Mouse (Mus musculus) limb, embryonic 13.5 days (tissue): ENCODE results near the gene Chpf. TPM values are rescaled to one million over a fixed set of nuclear protein-coding genes. Genes with fewer than 3 reads are reported as not detected.

Experiments
- ATAC-seq: fragments of 200-750 bp; cut with Nextera tagmentation; 2 replicates; pipeline ENCODE4 v1.8.0; 2017; ENCODE audit warnings: low read depth, moderate number of reproducible peaks, moderate TSS enrichment; ENCODE audit not compliant: low FRiP score
- H3K27ac ChIP-seq: fragments of 300-500 bp; sonication (generic); 2 replicates; pipeline ENCODE4 v1.5.1; 2015; ENCODE audit warnings: inconsistent platforms, mild to moderate bottlenecking, moderate library complexity
- H3K27me3 ChIP-seq: fragments of 300-500 bp; sonication (generic); 2 replicates; pipeline ENCODE4 v1.6.1; 2015; ENCODE audit warnings: mild to moderate bottlenecking, inconsistent platforms
- H3K36me3 ChIP-seq: fragments of 300-500 bp; sonication (generic); 2 replicates; pipeline ENCODE4 v1.6.1; 2015; ENCODE audit warnings: inconsistent platforms, mild to moderate bottlenecking, moderate library complexity
- H3K4me1 ChIP-seq: fragments of 300-500 bp; sonication (generic); 2 replicates; pipeline ENCODE4 v1.6.1; 2015; ENCODE audit warnings: inconsistent platforms
- H3K4me2 ChIP-seq: fragments of 300-500 bp; sonication (generic); replicated peaks from 2 replicates; pipeline ENCODE4 v1.6.1; 2015; ENCODE audit warnings: inconsistent platforms, mild to moderate bottlenecking, moderate library complexity
- H3K4me3 ChIP-seq: fragments of 300-500 bp; sonication (generic); 2 replicates; pipeline ENCODE4 v1.5.1; 2015; ENCODE audit warnings: moderate library complexity, mild to moderate bottlenecking, inconsistent platforms
- H3K9ac ChIP-seq: fragments of 300-500 bp; sonication (generic); 2 replicates; pipeline ENCODE4 v1.6.1; 2015; ENCODE audit warnings: mild to moderate bottlenecking, inconsistent platforms
- H3K9me3 ChIP-seq: fragments of 300-500 bp; sonication (generic); 2 replicates; pipeline ENCODE4 v1.6.1; 2016; ENCODE audit warnings: inconsistent platforms
- WGBS: fragments of 180-500 bp; shearing (Covaris S2); methylation state at CpG from one replicate; pipeline ENCODE4 v1.1.7; 2015; 5-methylcytosine and 5-hydroxymethylcytosine counted together
- polyA plus RNA-seq: library from polyadenylated mRNA; unstranded; fragments of >200 nt; fragmentation: Nextera tagmentation; extraction: Ambion mirVana; gene quantifications from 2 replicates; pipeline ENCODE4 v1.2.1, GENCODE M21; 2015

Chpf gene
- polyA plus RNA-seq: 37.5 and 37.7 TPM in 2 replicates

DNA sequence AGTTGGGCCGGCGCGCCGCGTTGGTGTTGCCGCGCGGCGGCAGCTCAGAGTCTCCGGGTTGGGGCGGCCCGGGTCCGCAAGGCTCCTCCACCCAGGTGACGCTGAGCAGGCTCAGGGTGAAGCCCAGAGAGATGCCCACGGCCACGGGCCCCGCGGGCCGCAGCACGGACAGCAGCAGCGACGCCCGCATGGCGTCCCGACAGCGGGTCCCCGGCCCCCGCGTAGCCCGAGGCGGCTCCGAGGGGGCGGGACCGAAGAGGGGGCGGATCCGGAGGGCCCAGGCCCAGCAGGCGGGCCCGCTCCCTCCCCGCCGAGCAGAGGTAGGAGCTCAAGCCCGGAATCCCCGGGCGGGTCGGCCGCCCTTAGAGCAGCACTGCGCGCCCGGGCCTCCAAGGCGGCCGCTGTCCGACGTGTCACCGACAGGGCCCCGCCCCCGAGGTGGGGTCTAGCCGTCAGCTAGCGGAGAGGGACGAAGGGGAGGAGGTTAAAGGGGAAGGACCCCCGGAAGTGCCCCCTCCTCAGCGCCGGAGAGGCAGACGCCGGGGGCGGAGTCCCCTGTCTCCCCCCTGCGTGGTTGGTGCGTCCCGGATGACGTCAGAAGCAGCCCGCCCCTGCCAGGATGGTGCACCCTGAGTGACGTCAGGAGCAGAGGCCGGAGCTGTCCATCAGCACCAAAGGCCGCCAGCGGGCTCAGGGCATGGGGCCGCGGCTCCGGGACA is at the start of gene Chpf, which contains the start of gene Tmem198:
TSS of gene Chpf (minus strand) at position 392 of the 719 bp plus-strand sequence.
TSS of gene Tmem198 (plus strand) at position 617 of the 719 bp plus-strand sequence.
- H3K27me3 ChIP-seq: peaks cover 49% of the 10 kb centered on the region
- ATAC-seq: peak; percentile 91
- peak within 1 kb of the TSS; percentile 63; the same call in 1 of the 2 replicates for H3K27ac ChIP-seq
- H3K4me1 ChIP-seq: peaks cover 32% of the 10 kb centered on the region
- peak within 1 kb of the TSS; percentile 81 for H3K9ac ChIP-seq
- H3K4me2 ChIP-seq: peak within 1 kb of the TSS; percentile 79
- whole genome bisulfite sequencing: under 1% methylated on average over 74 of the region's 76 CpGs
- H3K4me3 ChIP-seq: peak within 1 kb of the TSS; percentile 84
- no peaks in the 10 kb centered on the region for H3K9me3 ChIP-seq
- peaks cover 27% of the 10 kb centered on the region for H3K36me3 ChIP-seq

DNA sequence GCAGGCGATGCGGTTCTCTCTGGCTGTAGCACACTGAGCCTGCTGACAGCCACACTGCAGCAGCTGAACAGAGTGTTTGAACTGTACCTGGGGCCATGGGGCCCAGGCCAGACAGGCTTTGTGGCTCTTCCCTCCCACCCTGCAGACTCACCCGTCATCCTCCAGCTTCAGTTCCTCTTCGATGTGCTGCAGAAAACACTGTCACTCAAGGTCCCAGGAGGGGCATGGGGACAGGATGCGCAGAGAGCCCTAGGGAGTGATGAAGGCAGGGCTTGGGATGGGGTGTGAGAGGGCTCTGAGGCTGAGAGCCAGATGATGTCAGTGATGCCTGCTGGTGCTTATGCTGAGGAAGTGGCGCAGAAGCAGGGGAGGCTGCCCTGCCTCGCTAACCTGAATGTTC is 45.6 kb upstream of the Chpf start:
- H3K9me3 ChIP-seq: no peaks in the 10 kb centered on the region
- H3K4me1 ChIP-seq: peaks cover 14% of the 10 kb centered on the region
- no peaks in the 10 kb centered on the region for H3K27me3 ChIP-seq
- no peak overlapping the region for H3K4me3 ChIP-seq
- no peak overlapping the region for H3K9ac ChIP-seq
- WGBS: 87% methylated on average over 7 of the region's 7 CpGs
- no peak overlapping the region for H3K4me2 ChIP-seq
- H3K36me3 ChIP-seq: peaks cover 52% of the 10 kb centered on the region
- no peak overlapping the region for H3K27ac ChIP-seq
- no peak for ATAC-seq

DNA sequence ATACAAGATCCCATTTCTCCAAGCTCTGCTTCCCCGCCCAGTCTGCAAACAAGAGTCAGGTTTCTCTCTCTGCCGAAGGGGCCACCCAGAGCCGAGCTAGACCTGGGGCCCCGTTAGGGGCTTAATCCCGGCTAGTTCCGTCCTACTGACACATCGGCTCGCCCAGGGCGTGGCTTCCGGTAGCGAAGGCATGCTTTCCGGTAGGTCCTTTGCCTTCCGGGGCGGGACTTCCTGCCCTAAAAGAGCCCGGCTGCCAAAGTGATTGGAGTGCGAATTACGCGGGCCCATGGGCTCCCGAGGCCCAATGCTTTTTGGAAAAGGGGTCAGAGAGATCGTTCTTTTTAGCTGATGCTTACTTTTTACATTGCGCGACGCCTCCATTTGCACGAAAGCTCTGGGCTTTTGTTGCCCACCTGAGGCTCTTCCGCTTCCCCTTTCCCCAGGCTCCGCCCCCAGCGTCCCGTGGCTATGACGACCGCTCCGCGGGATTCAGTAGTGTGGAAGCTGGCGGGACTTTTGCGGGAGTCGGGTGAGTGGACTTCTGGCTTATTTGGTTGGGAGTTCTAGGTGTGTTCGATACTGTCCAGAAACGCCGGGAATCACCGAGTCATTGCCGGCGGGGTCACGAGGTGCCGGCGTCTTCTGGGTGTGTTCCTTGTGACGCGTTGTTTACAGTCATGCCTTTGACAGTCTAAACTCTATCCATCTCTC is 42.4 kb upstream of the Chpf start, which contains the start of gene Stk11ip:
TSS of gene Stk11ip (plus strand) at position 209 of the 711 bp plus-strand sequence.
- Histone ChIP-seq H3K4me1 (peaks cover 26% of the 10 kb centered on the region), H3K36me3 (peaks cover 20% of the 10 kb centered on the region), H3K4me3 (peak within 1 kb of the TSS; percentile 65), H3K27me3 (no peaks in the 10 kb centered on the region), H3K9ac (peak within 1 kb of the TSS; percentile 60), H3K27ac (peak within 1 kb of the TSS; percentile 97), H3K4me2 (peak within 1 kb of the TSS; percentile 72), H3K9me3 (no peaks in the 10 kb centered on the region)
- WGBS: under 1% methylated on average over 46 of the region's 46 CpGs
- peak; percentile 98 for ATAC-seq

DNA sequence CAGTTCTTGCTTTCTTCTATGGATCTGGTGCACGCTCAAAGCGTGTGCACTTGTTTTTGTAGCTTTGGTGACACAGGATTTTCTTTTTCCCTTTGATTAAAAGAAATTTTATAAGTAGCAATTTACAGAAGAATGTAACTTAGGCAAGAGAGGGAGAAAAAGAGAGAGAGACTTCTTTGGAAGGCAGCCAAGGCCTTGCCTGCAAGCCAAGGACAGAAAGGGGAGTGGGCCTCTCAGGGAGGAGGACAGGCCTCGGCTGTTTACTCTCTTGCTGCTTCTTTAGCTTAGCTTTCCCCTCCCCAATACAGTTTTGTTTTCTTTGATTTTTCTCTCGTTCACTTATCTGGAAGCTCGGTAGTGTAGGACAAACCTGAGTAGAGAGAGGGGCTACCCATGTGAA is 40.5 kb upstream of the Chpf start:
- no peaks in the 10 kb centered on the region for H3K9me3 ChIP-seq
- 0 out of 2 replicates have a peak, but pooled peaks cover 1% of the 10 kb centered on the region for H3K36me3 ChIP-seq
- no peak overlapping the region for H3K4me3 ChIP-seq
- peaks cover 26% of the 10 kb centered on the region for H3K4me1 ChIP-seq
- 68% methylated on average over 5 of the region's 5 CpGs for WGBS
- H3K27ac ChIP-seq: peak overlapping the region; percentile 97; the same call in 1 of the 2 replicates
- no peak for ATAC-seq
- no peak overlapping the region for H3K4me2 ChIP-seq
- H3K27me3 ChIP-seq: no peaks in the 10 kb centered on the region
- H3K9ac ChIP-seq: no peak overlapping the region

DNA sequence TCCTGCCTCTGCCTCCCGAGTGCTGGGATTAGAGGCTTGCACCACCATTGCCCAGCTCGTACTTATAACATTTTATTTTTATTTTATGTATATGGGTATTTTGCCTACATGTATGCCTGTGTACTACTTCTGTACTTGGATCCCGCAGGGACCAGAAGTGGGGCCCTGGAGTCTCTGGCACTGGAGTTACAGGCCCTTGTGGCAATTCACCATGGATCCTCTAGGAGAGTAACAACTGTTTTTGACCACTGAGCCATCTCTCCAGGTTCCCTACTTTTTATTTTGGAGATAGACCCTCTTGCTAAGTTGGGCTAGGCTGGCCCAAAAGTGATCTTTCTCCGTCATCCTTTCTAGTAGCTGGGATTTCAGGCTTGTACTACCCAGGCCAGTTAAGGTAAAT is 39.3 kb upstream of the Chpf start:
- ATAC-seq: no peak
- H3K9ac ChIP-seq: no peak overlapping the region
- no peaks in the 10 kb centered on the region for H3K36me3 ChIP-seq
- no peaks in the 10 kb centered on the region for H3K27me3 ChIP-seq
- no peak overlapping the region for H3K4me2 ChIP-seq
- no peaks in the 10 kb centered on the region for H3K9me3 ChIP-seq
- H3K4me1 ChIP-seq: peaks cover 26% of the 10 kb centered on the region
- no peak overlapping the region for H3K4me3 ChIP-seq
- WGBS: 92% methylated on average over 4 of the region's 4 CpGs
- H3K27ac ChIP-seq: no peak overlapping the region; the same call in 1 of the 2 replicates

DNA sequence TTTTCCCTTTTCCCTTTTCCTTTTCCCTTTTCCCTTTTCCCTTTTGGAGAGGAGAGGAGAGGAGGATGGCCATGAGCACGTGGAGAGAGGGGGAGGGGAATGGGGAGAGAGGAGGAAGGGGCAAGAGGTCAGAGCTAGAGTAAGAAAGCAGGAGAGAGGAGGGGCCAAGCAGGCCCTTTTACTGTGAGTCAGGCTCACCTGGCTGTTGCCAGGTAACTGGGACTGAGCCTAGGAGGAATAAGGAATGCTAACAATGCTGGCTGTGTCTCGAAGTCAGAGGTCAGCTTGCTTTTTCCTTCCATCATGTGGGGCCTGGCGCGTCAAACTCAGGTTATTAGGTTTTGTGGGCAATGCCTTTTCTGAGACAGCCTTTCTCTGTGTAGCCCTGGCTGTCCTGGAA is 38.9 kb upstream of the Chpf start:
- Histone ChIP-seq H3K27me3 (no peaks in the 10 kb centered on the region), H3K9me3 (no peaks in the 10 kb centered on the region), H3K4me1 (peaks cover 26% of the 10 kb centered on the region), H3K27ac (no peak overlapping the region; the same call in 1 of the 2 replicates), H3K4me3 (no peak overlapping the region), H3K9ac (no peak overlapping the region), H3K4me2 (no peak overlapping the region), H3K36me3 (no peaks in the 10 kb centered on the region)
- WGBS: 57% methylated on average over 4 of the region's 4 CpGs
- no peak for ATAC-seq

DNA sequence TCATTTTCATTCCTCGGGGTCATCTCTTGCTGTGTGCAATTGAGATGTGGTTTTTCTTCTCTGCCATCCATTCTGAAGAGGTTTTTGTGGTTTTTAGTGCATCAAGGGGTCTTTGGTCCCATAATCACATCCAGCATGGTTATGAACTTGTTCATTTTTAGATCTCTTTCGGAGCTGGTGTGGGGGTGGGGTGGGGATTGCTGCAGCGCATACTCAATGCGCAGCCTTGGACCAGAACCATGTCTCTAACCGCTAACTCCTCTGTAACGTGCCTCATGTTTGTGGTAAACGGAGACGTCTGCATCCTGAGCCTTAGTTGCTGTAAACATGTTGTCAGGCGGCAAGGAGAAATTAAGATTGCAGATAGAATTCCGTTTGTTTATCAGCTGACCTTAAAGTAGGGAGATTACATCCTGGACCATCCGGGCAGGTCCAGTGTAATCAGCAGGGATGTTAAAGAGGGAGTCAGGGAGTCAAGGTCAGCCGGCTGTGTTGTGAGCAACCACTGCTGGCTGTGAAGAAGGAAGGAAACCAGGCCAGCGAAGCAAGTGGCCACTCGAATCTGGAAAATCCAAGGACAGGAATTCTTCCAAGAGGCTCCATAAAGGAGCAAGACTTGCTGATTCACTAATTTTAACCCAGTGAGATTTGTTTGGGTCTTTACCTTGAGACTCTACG is 37.7 kb upstream of the Chpf start:
- no peak overlapping the region for H3K4me2 ChIP-seq
- no peaks in the 10 kb centered on the region for H3K36me3 ChIP-seq
- H3K27me3 ChIP-seq: no peaks in the 10 kb centered on the region
- WGBS: 76% methylated on average over 15 of the region's 15 CpGs
- ATAC-seq: no peak
- peaks cover 19% of the 10 kb centered on the region for H3K4me1 ChIP-seq
- no peak overlapping the region for H3K9ac ChIP-seq
- H3K27ac ChIP-seq: no peak overlapping the region
- H3K9me3 ChIP-seq: no peaks in the 10 kb centered on the region
- no peak overlapping the region for H3K4me3 ChIP-seq

DNA sequence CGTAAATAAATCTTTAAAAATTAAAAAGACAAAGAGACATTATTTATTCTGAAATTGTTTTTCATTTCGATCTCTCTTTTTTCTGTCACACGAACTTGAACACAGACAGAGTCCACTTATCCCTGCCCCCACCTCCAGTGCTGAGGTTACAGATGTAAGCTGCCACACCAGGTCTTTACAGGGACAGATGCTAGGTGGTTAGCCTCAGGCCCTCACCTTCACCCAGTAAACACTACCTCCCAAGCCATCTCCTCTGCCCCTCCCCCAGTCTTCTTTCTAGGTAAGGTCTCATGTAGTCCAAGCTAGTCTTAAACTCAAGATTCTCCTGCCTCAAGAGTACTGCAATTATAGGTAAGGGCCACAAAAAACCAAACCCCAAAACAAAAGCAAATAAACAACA is 33.4 kb upstream of the Chpf start:
- Histone ChIP-seq H3K27me3 (peaks cover 7% of the 10 kb centered on the region; the same call in 1 of the 2 replicates), H3K36me3 (no peaks in the 10 kb centered on the region; the same call in 1 of the 2 replicates), H3K27ac (no peak overlapping the region), H3K4me3 (no peak overlapping the region), H3K9ac (no peak overlapping the region), H3K9me3 (no peaks in the 10 kb centered on the region), H3K4me1 (peaks cover 14% of the 10 kb centered on the region), H3K4me2 (no peak overlapping the region)
- no peak for ATAC-seq
- WGBS: 88% methylated on average over 3 of the region's 3 CpGs

DNA sequence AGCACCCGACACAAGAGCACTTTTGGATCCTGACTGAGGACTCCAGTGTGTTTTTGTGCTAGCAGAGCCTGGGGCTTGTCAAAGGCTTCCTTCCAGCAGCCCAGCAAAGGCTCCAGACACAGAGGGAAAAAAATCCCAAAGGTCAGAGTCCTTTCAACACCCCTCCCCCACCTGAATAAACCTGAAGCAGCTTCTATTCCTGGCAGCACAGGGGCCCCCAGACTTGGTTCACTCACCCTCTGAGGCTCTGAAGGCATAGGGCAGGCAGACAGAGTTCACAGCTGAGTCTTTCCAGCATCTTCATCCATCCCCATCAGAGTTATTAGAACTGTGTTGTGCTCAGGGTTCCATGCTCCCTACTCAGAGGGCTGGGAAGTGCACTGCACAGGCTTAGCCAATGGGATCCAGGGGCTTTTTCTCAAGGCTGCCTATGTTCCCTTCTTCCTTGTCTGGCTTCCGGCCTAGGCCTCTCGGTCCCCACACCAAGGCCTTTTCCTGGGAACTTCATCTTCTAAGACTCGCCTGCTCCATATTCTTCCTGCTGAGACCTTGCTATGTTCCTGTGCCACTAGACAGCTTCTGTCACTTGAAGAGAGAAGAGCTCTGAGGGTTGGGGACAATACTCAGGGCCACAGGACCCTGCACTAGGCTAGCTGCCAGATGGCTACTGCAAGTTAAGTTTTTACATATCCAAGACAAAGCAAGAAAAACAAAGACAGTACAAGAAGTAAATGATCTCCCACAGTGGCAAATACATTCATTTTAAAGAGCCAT is 32.5 kb upstream of the Chpf start:
- H3K27ac ChIP-seq: peak overlapping the region; percentile 35; the same call in 1 of the 2 replicates

DNA sequence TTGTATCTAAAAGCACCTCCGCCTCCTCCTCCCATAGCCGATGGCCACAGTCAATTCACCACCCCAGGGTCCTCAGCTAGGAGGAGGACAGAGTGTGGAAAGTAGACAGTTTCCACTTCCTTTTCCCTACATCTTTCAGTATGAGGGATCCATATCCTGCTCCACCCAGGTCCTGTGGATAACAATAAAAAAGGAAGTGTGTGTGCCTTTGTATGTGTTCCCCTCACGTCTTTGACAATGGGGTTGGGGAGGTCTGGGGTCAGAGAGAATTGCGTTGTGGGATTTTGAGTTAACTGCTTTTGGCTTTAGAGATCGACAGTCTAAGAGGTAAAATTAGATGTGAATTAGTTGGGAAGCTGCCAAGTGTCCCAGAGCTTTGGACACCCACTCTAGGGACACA is 31.0 kb upstream of the Chpf start:
- WGBS: 73% methylated on average over 5 of the region's 5 CpGs
- Histone ChIP-seq H3K4me1 (peaks cover 26% of the 10 kb centered on the region), H3K9me3 (no peaks in the 10 kb centered on the region), H3K4me2 (no peak overlapping the region), H3K4me3 (no peak overlapping the region), H3K27me3 (peaks cover 7% of the 10 kb centered on the region; the same call in 1 of the 2 replicates), H3K27ac (no peak overlapping the region), H3K36me3 (no peaks in the 10 kb centered on the region; the same call in 1 of the 2 replicates), H3K9ac (no peak overlapping the region)
- no peak for ATAC-seq

More for the DNA sequence above, 32.5 kb upstream of the Chpf start:
- Histone ChIP-seq H3K4me3 (no peak overlapping the region), H3K4me2 (no peak overlapping the region), H3K9me3 (no peaks in the 10 kb centered on the region), H3K27me3 (peaks cover 7% of the 10 kb centered on the region; the same call in 1 of the 2 replicates), H3K36me3 (no peaks in the 10 kb centered on the region; the same call in 1 of the 2 replicates), H3K9ac (no peak overlapping the region), H3K4me1 (peaks cover 23% of the 10 kb centered on the region)
- no peak for ATAC-seq
- 55% methylated on average over 4 of the region's 4 CpGs for WGBS

DNA sequence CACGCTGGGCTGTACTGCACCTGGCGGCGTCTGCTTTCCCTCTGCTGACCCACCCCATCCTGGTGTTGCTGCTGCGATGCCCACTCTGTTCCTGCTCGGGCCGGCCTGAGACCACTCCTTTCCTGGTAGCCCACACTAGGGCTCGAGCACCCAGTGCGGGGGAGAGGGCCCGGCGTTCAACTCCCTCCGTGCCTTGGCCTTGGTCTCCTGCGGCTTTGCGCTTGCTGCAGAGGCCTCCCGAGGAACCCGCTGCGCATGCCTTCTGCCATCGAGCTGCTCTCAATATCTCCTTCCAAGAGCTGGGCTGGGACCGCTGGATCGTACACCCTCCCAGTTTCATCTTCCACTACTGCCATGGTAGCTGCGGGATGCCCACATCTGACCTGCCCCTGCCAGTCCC is 30.5 kb upstream of the Chpf start:
- no peak overlapping the region for H3K4me3 ChIP-seq
- H3K27ac ChIP-seq: no peak overlapping the region
- H3K4me1 ChIP-seq: peaks cover 32% of the 10 kb centered on the region
- H3K9me3 ChIP-seq: no peaks in the 10 kb centered on the region
- H3K27me3 ChIP-seq: peaks cover 7% of the 10 kb centered on the region; the same call in 1 of the 2 replicates
- no peak overlapping the region; the same call in 1 of the 2 replicates for H3K9ac ChIP-seq
- H3K4me2 ChIP-seq: no peak overlapping the region
- ATAC-seq: no peak
- 54% methylated on average over 20 of the region's 20 CpGs for WGBS
- no peaks in the 10 kb centered on the region; the same call in 1 of the 2 replicates for H3K36me3 ChIP-seq
